Mouse (Mus musculus) gastrocnemius, adult 18-20 months (tissue): ENCODE results near the gene Gatd1. TPM values are rescaled to one million over a fixed set of nuclear protein-coding genes. Genes with fewer than 3 reads are reported as not detected.

Experiments used
- DNase-seq: peaks from one replicate; pipeline ENCODE4 v3.0.0; 2021; ENCODE audit warnings: low spot score
- total RNA-seq, 2 experiments: library from RNA; stranded (reverse); gene quantifications; 2 replicates each; pipeline ENCODE4 v1.2.3; 2021

Gatd1 gene
- total RNA-seq, 2 experiments from 2014 or later, result 6.6 to 7.5 TPM

DNA sequence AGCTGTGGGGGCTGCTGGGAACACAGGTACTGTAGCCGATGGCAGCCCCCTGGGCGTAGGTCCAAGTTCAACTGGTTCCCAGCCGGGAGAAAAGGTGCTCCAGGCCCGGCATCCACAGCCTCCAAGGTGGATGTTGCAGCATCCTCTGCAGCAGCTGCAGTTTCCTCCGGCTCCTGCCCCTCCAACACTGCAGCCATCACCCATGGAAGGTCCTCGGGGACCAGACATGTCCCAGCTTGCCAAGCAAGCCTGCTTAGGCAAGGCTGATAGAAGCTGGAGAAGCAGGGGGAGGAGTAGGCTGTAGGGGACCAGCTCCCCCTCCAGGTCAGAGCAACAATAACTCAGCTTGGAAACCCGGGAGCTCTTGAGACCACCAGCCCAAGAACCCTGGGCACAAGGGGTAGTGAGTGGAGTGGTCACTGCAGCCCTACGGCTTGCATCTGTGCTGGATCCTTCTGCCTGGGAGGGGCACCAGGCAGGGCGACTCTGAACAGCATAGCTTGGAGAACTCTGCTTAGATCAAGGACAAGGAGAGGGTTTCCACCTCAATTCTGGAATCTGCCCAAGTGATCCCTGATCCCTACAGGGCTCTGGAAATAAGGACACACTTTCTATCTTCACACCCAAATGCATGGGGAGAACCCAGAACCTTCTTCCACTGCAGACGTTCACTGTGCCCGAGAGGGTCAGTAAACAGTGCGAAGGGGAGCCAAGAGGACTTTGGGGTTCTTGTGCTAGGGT lies 29.3 kb upstream of the Gatd1 start:
- DNase-seq, result no peak

- DNase-seq, result no peak
Observed at GRCm38 (mm10) chr7:141442199-141442598, 28.3 kb upstream of the Gatd1 start.

DNA sequence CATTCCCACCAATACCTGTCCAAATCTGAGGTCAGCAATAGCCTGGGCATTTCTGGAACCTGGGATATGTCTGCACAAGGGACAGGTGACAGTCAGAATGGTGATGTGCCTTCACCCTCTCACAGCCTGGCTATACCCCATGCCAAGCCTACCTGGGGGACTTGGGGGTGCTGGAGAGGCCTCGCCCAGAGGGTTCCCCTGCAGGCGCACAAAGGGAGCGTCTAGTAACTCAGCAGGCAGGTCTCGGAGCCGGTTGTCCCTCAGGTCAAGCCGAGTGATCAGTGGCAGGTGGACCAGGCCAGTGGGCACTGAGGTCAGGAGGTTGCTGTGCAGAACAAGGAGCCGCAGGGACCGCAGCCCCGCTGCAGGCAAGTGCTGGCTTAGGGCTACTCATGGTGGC lies 27.5 kb upstream of the Gatd1 start:
- no peak for DNase-seq

- DNase-seq, result peak; percentile 52
Observed at GRCm38 (mm10) chr7:141440613-141441012, 26.7 kb upstream of the Gatd1 start.

DNA sequence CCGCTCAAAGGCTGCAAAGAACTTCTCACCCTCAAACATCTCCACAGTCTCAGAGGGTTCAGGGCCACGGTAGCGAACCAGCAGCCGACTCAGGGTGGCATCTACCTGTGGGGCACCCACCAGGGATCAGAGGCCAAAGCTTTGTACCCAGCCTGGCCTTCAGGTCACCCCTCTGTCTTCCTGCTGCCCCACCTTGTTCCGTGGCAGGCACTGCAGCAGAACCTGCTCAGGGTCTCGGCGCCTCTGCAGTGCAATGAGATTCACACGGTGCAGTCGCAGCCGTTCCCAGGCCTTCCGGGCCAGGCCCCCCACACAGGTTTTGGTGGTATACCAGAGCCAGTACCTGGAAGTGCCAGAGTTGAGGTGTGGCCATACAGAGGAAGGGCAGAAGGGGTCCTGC lies 25.9 kb upstream of the Gatd1 start:
- no peak for DNase-seq

DNA sequence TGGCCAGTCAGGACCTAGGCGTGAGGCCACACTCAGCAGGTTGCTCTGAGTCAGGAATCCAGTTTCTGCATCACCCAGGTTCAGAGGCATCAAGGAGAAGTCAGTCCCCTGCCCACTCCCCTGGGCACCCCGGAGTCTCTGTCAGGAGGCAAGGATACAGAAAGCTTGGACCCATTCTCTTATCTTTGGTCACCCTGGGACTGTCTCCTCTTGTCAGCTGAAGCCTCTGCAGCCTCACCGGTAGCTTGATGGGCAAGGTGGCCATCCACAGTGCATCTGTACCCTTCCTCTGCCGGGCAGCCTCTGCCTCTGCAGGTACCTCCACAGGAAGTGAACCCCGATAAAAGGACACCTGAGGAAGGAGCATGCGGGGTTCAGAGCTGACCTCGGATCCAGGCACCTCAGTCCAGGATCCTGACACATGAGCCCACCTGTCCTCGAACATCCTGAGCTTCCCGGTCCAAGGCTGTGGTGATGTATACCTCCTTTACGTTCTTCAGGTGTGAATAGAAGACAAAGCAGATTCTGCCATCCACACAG lies 25.3 kb upstream of the Gatd1 start:
- DNase-seq, result no peak

DNA sequence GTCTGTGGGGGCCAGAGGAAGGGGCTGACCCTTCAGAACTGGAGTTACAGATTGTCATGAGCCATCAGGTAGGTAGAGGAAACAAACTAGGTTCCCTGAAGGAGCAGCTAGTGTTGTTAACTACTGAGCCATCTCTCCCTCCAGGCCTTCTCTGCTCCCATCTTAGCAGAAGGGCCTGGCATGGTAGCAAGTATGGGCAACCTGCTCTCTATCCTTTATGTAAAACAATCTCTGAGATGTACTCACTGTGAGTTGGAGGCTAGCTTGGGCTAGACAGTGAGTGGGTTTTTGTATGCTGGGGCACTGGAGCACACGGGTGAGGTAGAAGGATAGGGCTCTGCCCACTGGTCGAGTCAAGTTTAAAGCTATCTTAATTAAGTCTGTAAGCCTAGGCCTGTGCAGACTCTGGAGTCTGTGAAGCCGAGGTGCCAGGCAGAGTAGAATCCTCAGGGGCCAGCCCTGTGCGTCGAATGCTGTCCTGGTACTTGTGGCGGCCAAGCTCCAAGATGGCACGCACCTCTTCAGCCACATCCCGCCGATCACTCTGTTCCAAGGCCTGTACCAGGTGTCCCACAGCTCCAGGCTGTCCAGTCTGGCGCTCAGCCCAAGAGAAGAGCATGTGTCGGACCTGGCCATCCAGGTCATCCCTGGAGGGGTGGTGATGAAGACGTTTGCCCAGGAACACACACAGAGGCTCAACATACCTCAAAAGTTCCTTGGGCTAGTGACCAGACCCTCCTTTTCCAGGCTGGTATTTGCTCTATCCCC lies 24.4 kb upstream of the Gatd1 start:
- DNase-seq, result no peak

- peak; percentile 79 for DNase-seq
Observed at GRCm38 (mm10) chr7:141437178-141438120, 23.5 kb upstream of the Gatd1 start, which contains the start of gene Slc25a22. Slc25a22 (minus strand) TSS chr7:141437892.

- no peak for DNase-seq
Observed at GRCm38 (mm10) chr7:141436523-141436892, 22.6 kb upstream of the Gatd1 start.

- DNase-seq, result no peak
Observed at GRCm38 (mm10) chr7:141435856-141436522, 22.1 kb upstream of the Gatd1 start.

GRCm38 (mm10) chr7:141435129-141435855 lies 21.4 kb upstream of the Gatd1 start:
- DNase-seq, result peak; percentile 57

- DNase-seq, result no peak
Observed at GRCm38 (mm10) chr7:141434464-141434863, 20.5 kb upstream of the Gatd1 start.

DNA sequence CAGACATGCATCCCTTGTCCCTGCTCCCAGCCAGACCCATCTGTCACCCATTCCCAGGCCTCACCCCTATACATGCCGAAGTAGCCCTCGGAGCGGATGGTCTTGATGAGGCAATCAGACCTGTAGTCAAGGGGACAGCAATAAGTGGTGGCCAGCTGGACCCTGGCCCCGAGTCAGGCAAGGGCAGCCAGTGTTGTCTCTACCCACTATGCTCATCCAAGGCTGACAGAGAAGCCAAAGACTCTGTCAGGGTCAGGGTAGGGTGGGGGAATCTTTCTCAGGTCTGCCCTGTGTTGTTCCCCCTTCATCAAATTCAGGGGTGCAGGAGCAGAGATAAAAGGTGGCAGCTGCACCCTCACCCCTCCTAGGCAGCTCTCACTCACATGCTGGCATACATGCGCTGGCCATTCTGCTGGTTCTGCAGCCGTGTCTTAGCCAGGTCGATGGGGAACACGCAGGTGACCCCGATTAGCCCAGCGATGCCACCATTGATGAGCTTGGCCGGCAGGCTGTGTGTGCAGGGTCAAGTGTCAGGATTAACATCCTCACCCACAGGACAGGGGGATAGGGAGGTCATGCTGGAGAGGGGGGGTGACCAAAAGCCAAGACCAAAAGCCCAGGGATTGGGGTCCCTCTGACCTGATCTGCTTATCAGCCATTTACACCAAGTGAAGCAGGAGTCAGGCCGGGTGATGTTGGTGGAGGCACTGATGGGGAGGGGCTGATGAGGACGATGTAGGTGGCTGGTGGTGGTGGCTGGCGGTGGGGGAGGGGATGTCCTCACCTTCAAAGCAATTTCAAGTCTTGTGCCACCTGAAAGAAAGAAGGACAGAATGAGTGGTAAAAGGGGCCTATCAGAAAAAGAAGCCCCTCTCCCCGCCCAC lies 19.8 kb upstream of the Gatd1 start:
- DNase-seq, result no peak

DNA sequence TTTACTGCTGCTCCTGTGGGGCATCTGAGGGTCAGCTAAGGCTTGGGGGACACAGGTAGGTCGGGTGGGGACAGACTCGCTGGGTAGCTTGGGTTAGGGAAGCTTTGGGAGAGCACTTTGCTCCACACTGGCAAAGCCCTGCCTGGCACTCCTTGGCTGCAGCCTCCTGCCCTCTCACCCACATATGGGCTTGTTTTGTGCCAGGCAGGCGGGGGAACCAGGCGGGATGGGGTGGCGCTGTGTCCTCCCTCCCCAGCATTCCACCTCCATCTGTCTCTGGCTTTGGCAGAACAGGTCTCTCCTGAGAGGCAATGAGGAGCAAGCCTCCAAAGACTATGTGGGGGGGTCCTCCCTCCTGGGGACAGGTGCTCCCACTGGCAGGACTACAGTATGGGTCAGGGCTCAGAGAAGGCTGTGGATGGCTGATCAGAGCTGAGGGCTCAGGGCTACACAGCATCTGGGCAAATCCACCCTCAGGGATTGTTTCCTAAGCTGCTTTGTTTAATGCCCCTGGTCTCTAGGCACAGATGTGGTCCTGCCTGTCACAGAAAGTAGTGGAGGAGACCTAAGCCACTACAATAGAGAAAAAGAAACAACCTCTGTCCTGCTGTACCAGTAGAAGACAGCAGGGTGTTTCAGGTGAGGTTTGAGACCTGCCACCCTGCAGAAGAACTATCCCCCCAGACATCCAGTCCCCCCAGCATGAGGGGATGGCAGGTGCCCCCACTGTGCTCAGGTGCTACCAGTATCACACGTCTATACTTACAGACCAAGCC lies 19.0 kb upstream of the Gatd1 start:
- peak; percentile 64 for DNase-seq

DNA sequence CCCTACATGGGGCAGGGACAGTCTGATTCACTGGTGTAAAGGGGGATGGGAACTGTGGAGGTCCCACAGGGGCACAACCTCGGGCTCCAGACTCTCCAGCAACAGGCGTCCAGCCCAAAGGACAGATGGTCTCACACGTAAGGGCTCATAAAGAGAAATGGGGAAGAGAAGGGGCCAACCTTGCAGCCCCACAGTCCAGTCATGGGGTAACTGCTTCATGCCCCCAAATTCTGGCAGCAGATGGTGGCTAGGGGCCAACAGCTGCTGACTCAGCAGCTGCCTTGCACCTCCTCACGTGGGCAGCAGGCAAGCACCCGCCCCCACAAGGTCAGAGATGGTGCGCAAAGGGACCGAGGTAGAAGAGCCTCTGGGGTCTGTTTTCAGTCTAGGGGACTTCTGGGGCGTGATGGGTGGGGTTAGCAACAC lies 18.3 kb upstream of the Gatd1 start:
- DNase-seq, result no peak

DNA sequence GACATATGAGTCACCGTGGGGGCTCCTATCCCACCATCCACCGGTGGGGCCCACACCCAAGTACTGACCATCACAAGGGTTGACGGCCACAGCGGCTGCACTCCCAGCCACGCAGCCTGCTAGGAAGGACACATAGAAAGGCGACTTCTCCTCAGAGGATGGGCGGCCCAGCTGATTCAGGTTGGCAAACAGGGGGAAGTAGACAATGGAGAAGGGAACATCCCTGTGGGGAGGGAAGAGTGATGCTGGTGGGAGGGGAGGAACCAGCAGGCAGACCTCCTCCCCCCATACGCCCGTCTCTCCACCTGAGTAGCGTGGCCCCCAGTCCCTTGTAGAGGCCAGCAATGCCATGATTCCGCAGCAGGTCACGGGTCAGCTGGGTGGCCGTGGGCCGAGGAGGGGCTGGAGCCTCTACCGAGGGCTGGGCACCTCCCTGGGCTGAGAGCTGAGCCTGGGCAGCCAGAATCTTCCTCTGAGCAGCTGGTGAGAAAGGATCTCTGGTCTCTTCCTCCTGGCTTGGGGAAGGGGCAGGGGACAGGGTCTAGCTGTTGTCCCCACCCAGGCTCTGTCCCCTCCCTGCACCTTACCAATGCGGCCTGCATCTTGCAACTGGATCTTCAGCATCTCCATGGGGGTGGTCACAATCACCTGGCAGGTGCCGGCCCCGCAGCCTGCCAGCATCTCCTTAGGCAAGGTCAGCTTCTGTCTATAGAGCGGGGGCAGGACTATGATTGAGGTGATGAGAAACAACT lies 17.7 kb upstream of the Gatd1 start:
- DNase-seq, result no peak

DNA sequence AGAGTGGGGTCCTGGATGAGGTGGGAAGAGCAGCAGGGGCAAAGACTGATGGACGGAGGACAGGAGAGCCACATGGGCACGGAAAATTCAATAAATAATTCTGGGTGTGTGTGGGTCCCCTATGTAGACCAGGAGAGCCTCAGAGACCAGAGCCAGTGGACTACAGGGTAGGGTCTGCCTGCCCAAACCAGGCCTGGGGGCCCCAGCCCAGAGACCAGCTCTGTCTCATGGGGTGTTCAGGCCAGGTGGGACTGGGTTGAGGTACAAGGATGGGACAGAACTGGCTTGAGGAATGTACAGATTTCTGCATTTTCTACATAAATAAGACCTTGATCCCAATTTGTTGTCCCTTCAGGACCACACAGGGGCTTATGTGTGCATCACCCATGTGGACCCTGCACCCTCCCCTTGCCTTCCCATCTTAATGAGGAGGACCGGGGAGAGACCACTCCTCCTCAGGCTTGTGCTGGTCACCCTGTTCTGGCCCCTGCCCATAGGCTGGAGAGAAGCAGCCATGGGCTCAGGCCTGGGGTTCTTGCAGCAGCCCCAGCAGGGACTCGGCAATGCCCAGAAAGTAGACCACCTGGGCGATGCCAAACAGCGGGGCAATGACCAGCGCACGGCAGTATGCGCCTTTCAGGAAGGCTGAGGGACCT lies 16.8 kb upstream of the Gatd1 start:
- no peak for DNase-seq
